Mouse (Mus musculus): Measurements from ENCODE around the gene Prpf4b. TPM values are rescaled to one million over a fixed set of nuclear protein-coding genes. Genes with fewer than 3 reads are reported as not detected.

Gene Prpf4b
- polyA plus RNA-seq (2015; fragmentation: Nextera tagmentation; extraction: Ambion mirVana) = 33.4 and 37.0 TPM in 2 replicates

GRCm38 (mm10) chr13:34875166-34875710 lies at the start of gene Prpf4b:
Prpf4b (plus strand) TSS chr13:34875302.
- no peaks in the 10 kb centered on the region for H3K9me3 ChIP-seq (ENCODE audit: low read length)

GRCm38 (mm10) chr13:34826760-34827690 lies 48.1 kb upstream of the Prpf4b start:
- peak overlapping the region; percentile 42; the same call in 1 of the 2 replicates for H3K27ac ChIP-seq (ENCODE audit: low read depth)
- H3K4me3 ChIP-seq (ENCODE audit: low read depth, low read length) = no peak overlapping the region
- DNase-seq = no peak
- TF ChIP-seq EP300 (IDR thresholded peaks at IDR 0.05; ENCODE audit: low read depth) (no peak), CTCF (IDR thresholded peaks at IDR 0.05; ENCODE audit: low read depth) (no peak)
- 87% methylated on average over 3 of the region's 3 CpGs for WGBS (ENCODE audit: insufficient replicate concordance)
- no peaks in the 10 kb centered on the region for H3K4me1 ChIP-seq (ENCODE audit: insufficient read depth)
- no peaks in the 10 kb centered on the region for H3K27me3 ChIP-seq (ENCODE audit: insufficient read depth, low read length)
- ATAC-seq = no peak
- H3K9ac ChIP-seq (replicated peaks) = no peak overlapping the region
- H3K36me3 ChIP-seq (replicated peaks; ENCODE audit: insufficient read depth, low read length) = no peaks in the 10 kb centered on the region
- H3K9me3 ChIP-seq (ENCODE audit: low read length) = no peaks in the 10 kb centered on the region
- H3K4me2 ChIP-seq (ENCODE audit: low read depth, low read length) = no peak overlapping the region

More at GRCm38 (mm10) chr13:34875166-34875710, at the start of gene Prpf4b:
- Histone ChIP-seq H3K4me2 (ENCODE audit: low read depth, low read length) (peak within 1 kb of the TSS; percentile 86), H3K36me3 (replicated peaks; ENCODE audit: insufficient read depth, low read length) (0 out of 2 replicates have a peak, but pooled peaks cover 3% of the 10 kb centered on the region), H3K9ac (replicated peaks) (peak within 1 kb of the TSS; percentile 94), H3K4me3 (ENCODE audit: low read depth, low read length) (peak within 1 kb of the TSS; percentile 97), H3K27me3 (ENCODE audit: insufficient read depth, low read length) (no peaks in the 10 kb centered on the region), H3K27ac (ENCODE audit: low read depth) (peak within 1 kb of the TSS; percentile 100), H3K4me1 (ENCODE audit: insufficient read depth) (peaks cover 29% of the 10 kb centered on the region)
- TF ChIP-seq CTCF (IDR thresholded peaks at IDR 0.05; ENCODE audit: low read depth) = no peak
- TF ChIP-seq EP300 (IDR thresholded peaks at IDR 0.05; ENCODE audit: low read depth) = no peak
- under 1% methylated on average over 40 of the region's 40 CpGs for WGBS (ENCODE audit: insufficient replicate concordance)
- DNase-seq = peak; percentile 93
- ATAC-seq = peak; percentile 72

GRCm38 (mm10) chr13:34827988-34828882 lies 46.9 kb upstream of the Prpf4b start:
- Histone ChIP-seq H3K4me2 (ENCODE audit: low read depth, low read length) (no peak overlapping the region), H3K36me3 (replicated peaks; ENCODE audit: insufficient read depth, low read length) (no peaks in the 10 kb centered on the region), H3K27me3 (ENCODE audit: insufficient read depth, low read length) (no peaks in the 10 kb centered on the region), H3K9me3 (ENCODE audit: low read length) (no peaks in the 10 kb centered on the region), H3K4me3 (ENCODE audit: low read depth, low read length) (no peak overlapping the region), H3K27ac (ENCODE audit: low read depth) (peak overlapping the region; percentile 42; the same call in 1 of the 2 replicates), H3K9ac (replicated peaks) (no peak overlapping the region), H3K4me1 (ENCODE audit: insufficient read depth) (no peaks in the 10 kb centered on the region)
- peak; percentile 95 for ATAC-seq
- DNase-seq = peak; percentile 14
- TF ChIP-seq CTCF (IDR thresholded peaks at IDR 0.05; ENCODE audit: low read depth) (no peak), EP300 (IDR thresholded peaks at IDR 0.05; ENCODE audit: low read depth) (peak; percentile 95)
- 47% methylated on average over 10 of the region's 10 CpGs for WGBS (ENCODE audit: insufficient replicate concordance)

GRCm38 (mm10) chr13:34842851-34843250 lies 32.3 kb upstream of the Prpf4b start:
- 86% methylated on average over 4 of the region's 4 CpGs for WGBS (ENCODE audit: insufficient replicate concordance)
- Histone ChIP-seq H3K9ac (replicated peaks) (no peak overlapping the region), H3K4me1 (ENCODE audit: insufficient read depth) (no peaks in the 10 kb centered on the region), H3K36me3 (replicated peaks; ENCODE audit: insufficient read depth, low read length) (no peaks in the 10 kb centered on the region), H3K4me2 (ENCODE audit: low read depth, low read length) (no peak overlapping the region), H3K9me3 (ENCODE audit: low read length) (no peaks in the 10 kb centered on the region), H3K27ac (ENCODE audit: low read depth) (no peak overlapping the region), H3K27me3 (ENCODE audit: insufficient read depth, low read length) (no peaks in the 10 kb centered on the region), H3K4me3 (ENCODE audit: low read depth, low read length) (no peak overlapping the region)
- TF ChIP-seq CTCF (IDR thresholded peaks at IDR 0.05; ENCODE audit: low read depth) (no peak), EP300 (IDR thresholded peaks at IDR 0.05; ENCODE audit: low read depth) (no peak)
- ATAC-seq (no peak), DNase-seq (no peak)

- no peak for ATAC-seq
- no peaks in the 10 kb centered on the region for H3K27me3 ChIP-seq (ENCODE audit: insufficient read depth, low read length)
- 53% methylated on average over 3 of the region's 3 CpGs for WGBS (ENCODE audit: insufficient replicate concordance)
These were observed 24.3 kb upstream of the Prpf4b start for GRCm38 (mm10) chr13:34850759-34851158.

More at GRCm38 (mm10) chr13:34850759-34851158, 24.3 kb upstream of the Prpf4b start:
- H3K27ac ChIP-seq (ENCODE audit: low read depth) = no peak overlapping the region
- H3K4me2 ChIP-seq (ENCODE audit: low read depth, low read length) = no peak overlapping the region
- no peak overlapping the region for H3K9ac ChIP-seq (replicated peaks)
- H3K4me3 ChIP-seq (ENCODE audit: low read depth, low read length) = no peak overlapping the region
- H3K9me3 ChIP-seq (ENCODE audit: low read length) = peaks cover 17% of the 10 kb centered on the region
- no peak for TF ChIP-seq EP300 (IDR thresholded peaks at IDR 0.05; ENCODE audit: low read depth)
- no peak for TF ChIP-seq CTCF (IDR thresholded peaks at IDR 0.05; ENCODE audit: low read depth)
- no peak for DNase-seq
- no peaks in the 10 kb centered on the region for H3K36me3 ChIP-seq (replicated peaks; ENCODE audit: insufficient read depth, low read length)
- H3K4me1 ChIP-seq (ENCODE audit: insufficient read depth) = no peaks in the 10 kb centered on the region
